In the genomic region with DNA sequence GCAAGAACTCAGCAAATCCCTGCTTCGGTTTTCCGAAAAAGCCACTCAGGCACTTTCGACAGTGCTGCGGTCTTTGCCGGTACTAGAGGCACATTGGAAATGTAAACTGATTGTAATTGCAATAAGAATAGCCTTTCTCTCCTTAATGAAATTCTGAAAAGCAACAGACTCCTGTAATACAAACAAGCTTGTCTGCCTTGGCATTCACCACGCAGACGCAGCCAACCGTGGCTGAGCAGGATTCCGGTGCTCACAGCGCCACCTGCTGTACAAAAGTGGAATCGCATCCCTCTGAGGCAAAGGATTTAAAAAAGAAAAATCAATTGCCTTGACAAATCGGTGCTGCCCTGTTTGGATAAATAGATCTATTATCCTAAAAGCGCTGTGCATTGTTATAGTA, we compare ENCODE assay signal across 8 mouse cellular contexts.
A peak's percentile ranks its signal among the peaks of the same experiment; 100 is the strongest.
DNase-seq lines count a peak whose midpoint lies in the region; ATAC-seq and TF ChIP-seq lines count a peak whose summit lies in the region.

No protein-coding gene starts in this region.

- TF ChIP-seq CTCF in Patski (IDR thresholded peaks at IDR 0.05) = peak; percentile 98

- no peaks in the 10 kb centered on the region for H3K36me3 ChIP-seq in hindbrain, embryonic 15.5 days

- ATAC-seq in Patski = no peak
- peak; percentile 53 for ATAC-seq in hindbrain, embryonic 15.5 days (ENCODE audit: low FRiP score, low read depth)

- peak overlapping the region; percentile 81 for H3K27ac ChIP-seq in hindbrain, embryonic 15.5 days (replicated peaks)

- peak overlapping the region; percentile 45 for H3K9ac ChIP-seq in hindbrain, embryonic 15.5 days

- peak overlapping the region; percentile 38 for H3K4me3 ChIP-seq in hindbrain, embryonic 15.5 days

- peaks cover 10% of the 10 kb centered on the region for H3K27me3 ChIP-seq in Patski
- no peaks in the 10 kb centered on the region for H3K27me3 ChIP-seq in hindbrain, embryonic 15.5 days

- DNase-seq in Patski (ENCODE audit: low read depth, low spot score) = peak; percentile 17
- DNase-seq in cerebellum, postnatal 25 days = peak; percentile 92 to 94
- DNase-seq in gastrocnemius, adult 18-20 months (ENCODE audit: low spot score) = peak; percentile 87
- peak; percentile 85 to 89 for DNase-seq in layer of hippocampus, postnatal 36 days
- peak; percentile 75 for DNase-seq in lung, postnatal 25 days (ENCODE audit: low spot score)
- peak; percentile 64 for DNase-seq in retina, adult 2 months (ENCODE audit: low read depth, low spot score)
- DNase-seq in thymus, postnatal 25 days = peak; percentile 68

- 1% methylated on average over 13 of the region's 13 CpGs for WGBS in hindbrain, embryonic 15.5 days

- in situ Hi-C loops in Patski (cut with MboI; ENCODE audit: low pct_unique_long_range_greater_than_20kb) = loop anchor here (10.0 kb wide), 1 partner anchor 188 kb away; no protein-coding TSS in a partner anchor

- H3K9me3 ChIP-seq in hindbrain, embryonic 15.5 days = no peaks in the 10 kb centered on the region

- CTCF ChIA-PET in Patski (lab: Charles Lee) = interaction anchor here (1.2 to 1.8 kb wide), 4 partner anchors 10 to 31 kb away, joined by 3 to 8 read pairs (median 5); no protein-coding TSS in a partner anchor

- H3K4me2 ChIP-seq in hindbrain, embryonic 15.5 days = peak overlapping the region; percentile 60

- POLR2A ChIA-PET in Patski (lab: Charles Lee) = interaction anchor here (1.3 kb wide), 1 partner anchor 18 kb away, joined by 4 read pairs; no protein-coding TSS in a partner anchor

- H3K4me1 ChIP-seq in hindbrain, embryonic 15.5 days (replicated peaks) = peaks cover 10% of the 10 kb centered on the region

Comparison
In these comparisons a context has a peak if more than half of its experiments do, and no peak if none do; other contexts are left out.
1. DNase-seq: peak in every context shown above with its lines; median percentile 93 in cerebellum, postnatal 25 days; 87 in gastrocnemius, adult 18-20 months; 87 in layer of hippocampus, postnatal 36 days; 75 in lung, postnatal 25 days; 68 in thymus, postnatal 25 days; 64 in retina, adult 2 months; 17 in Patski.